Mouse (Mus musculus) liver, adult 2 months (tissue): ENCODE results near the gene Aplnr. TPM values are rescaled to one million over a fixed set of nuclear protein-coding genes. Genes with fewer than 3 reads are reported as not detected.

Experiments
- DNase-seq: peaks from one replicate; pipeline ENCODE4 v3.0.0-alpha.2; 2011; ENCODE audit warnings: low read depth, low spot score; ENCODE audit errors: extremely low read depth
- H3K27ac ChIP-seq: fragments of 200-500 bp; replicated peaks from 2 replicates; pipeline ENCODE4 v1.5.1; 2012; ENCODE audit warnings: low read depth, mild to moderate bottlenecking, control low read depth, inconsistent platforms, low read length; ENCODE audit not compliant: insufficient read depth
- H3K27me3 ChIP-seq: fragments of 200-500 bp; 2 replicates; pipeline ENCODE4 v1.6.1; 2012; ENCODE audit warnings: mild to moderate bottlenecking, moderate library complexity, low read length, inconsistent platforms; ENCODE audit not compliant: control insufficient read depth, insufficient read depth
- H3K36me3 ChIP-seq: fragments of 200-500 bp; 2 replicates; pipeline ENCODE4 v1.6.1; 2012; ENCODE audit warnings: low read length, inconsistent platforms; ENCODE audit not compliant: control insufficient read depth, insufficient read depth
- H3K4me1 ChIP-seq: fragments of 200-500 bp; 2 replicates; pipeline ENCODE4 v1.6.1; 2011; ENCODE audit warnings: low read length; ENCODE audit not compliant: control insufficient read depth, insufficient read depth
- H3K4me3 ChIP-seq: fragments of 200-500 bp; 2 replicates; pipeline ENCODE4 v1.5.1; 2011; ENCODE audit warnings: low read depth, mild to moderate bottlenecking, control low read depth, low read length, moderate library complexity; ENCODE audit not compliant: insufficient read depth
- H3K79me2 ChIP-seq: fragments of 200-500 bp; 2 replicates; pipeline ENCODE4 v1.6.1; 2012; ENCODE audit warnings: inconsistent platforms, mild to moderate bottlenecking, low read length, moderate library complexity; ENCODE audit not compliant: control insufficient read depth, insufficient read depth
- H3K9ac ChIP-seq: fragments of 200-500 bp; 2 replicates; pipeline ENCODE4 v1.6.1; 2012; ENCODE audit warnings: low read depth, mild to moderate bottlenecking, control low read depth, inconsistent platforms, low read length
- CTCF ChIP-seq: fragments of 200-500 bp; IDR thresholded peaks from 2 replicates; pipeline ENCODE4 v1.5.1; 2011; ENCODE audit warnings: low read depth, low read length, control low read depth
- POLR2A ChIP-seq: fragments of 200-500 bp; IDR thresholded peaks from 2 replicates; pipeline ENCODE4 v1.6.1; 2011; ENCODE audit warnings: low read length, control low read depth; ENCODE audit not compliant: insufficient read depth; ENCODE audit errors: extremely low read depth
- WGBS: fragments of 180-500 bp; shearing (Covaris S2); methylation state at CpG from one replicate; pipeline ENCODE4 v1.1.7; 2018; 5-methylcytosine and 5-hydroxymethylcytosine counted together
- polyA plus RNA-seq: library from polyadenylated mRNA; depleted of rRNA; stranded (reverse); fragments of >200 nt; gene quantifications from 2 replicates; pipeline ENCODE4 v1.2.3, GENCODE M21; 2012; rRNA removed
- total RNA-seq: library from RNA; depleted of rRNA; stranded (reverse); fragments of >200 nt; gene quantifications from 2 replicates; pipeline ENCODE4 v1.2.3, GENCODE M21; 2014; rRNA removed

The Aplnr gene
- total and polyA plus RNA-seq, 2 experiments = 0.06 to 0.09 TPM

DNA sequence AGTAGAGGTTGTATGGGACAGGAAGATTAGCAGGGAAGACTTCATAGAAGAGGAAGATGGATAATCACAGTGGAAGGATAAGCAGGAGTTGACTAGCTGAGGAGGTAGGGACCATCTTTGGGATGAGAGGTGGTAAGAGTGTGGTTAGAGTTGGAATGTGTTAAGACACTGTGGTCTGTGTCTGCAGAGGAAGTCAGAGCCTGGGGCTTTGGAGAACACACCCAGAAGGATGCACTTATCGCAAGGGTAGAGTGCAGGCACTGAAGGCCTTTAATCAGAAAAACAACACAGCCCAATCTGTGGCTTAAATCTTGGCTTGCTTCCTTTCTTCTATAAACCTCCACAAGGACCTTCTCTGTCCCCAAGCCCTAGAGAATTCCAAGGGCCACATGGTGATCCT is 32.3 kb downstream of the Aplnr start:
- no peaks in the 10 kb centered on the region for H3K79me2 ChIP-seq
- no peak overlapping the region for H3K27ac ChIP-seq
- H3K9ac ChIP-seq = no peak overlapping the region
- 89% methylated on average over 1 of the region's 1 CpGs for WGBS
- H3K36me3 ChIP-seq = no peaks in the 10 kb centered on the region
- no peaks in the 10 kb centered on the region for H3K4me1 ChIP-seq
- no peak overlapping the region for H3K4me3 ChIP-seq
- no peak for DNase-seq
- no peak for TF ChIP-seq POLR2A
- TF ChIP-seq CTCF = no peak
- no peaks in the 10 kb centered on the region for H3K27me3 ChIP-seq

DNA sequence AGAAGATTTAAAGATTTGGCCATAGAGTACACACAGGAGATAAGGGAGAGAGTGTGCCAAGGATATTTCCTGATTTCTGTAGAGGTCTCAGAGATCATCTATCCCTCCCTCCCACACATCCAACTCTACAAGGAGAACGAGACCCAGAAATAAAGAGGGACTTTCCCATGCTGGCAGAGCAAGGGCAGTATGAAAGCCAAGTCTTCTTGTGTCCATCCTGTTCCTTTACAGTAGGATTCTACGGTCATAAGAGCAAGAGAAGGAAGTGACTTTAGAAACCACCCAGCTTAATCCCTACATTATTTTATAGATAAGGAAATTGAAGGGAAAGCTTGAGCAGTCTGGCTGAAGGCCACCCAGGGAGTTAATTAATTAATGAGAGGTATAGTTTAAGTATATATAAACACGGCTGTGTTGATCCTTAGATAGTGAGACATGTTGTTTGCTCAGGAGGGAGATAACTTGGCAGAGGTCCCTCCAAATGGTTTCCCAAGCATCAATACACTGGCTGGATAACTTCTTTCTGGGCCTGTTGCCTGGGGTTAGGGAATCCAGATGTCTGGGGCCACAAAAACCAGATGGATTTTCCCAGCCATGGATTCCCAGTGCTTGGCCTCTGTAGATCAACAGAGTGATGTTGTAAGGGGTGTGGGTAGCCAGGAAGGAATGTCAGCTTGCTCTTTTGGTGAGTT is 36.2 kb downstream of the Aplnr start:
- Histone ChIP-seq H3K27ac (no peak overlapping the region), H3K27me3 (no peaks in the 10 kb centered on the region), H3K9ac (no peak overlapping the region), H3K4me1 (no peaks in the 10 kb centered on the region), H3K36me3 (no peaks in the 10 kb centered on the region), H3K79me2 (no peaks in the 10 kb centered on the region), H3K4me3 (no peak overlapping the region)
- peak; percentile 31 for DNase-seq
- no peak for TF ChIP-seq CTCF
- no peak for TF ChIP-seq POLR2A
- WGBS = 24% methylated on average over 3 of the region's 3 CpGs

DNA sequence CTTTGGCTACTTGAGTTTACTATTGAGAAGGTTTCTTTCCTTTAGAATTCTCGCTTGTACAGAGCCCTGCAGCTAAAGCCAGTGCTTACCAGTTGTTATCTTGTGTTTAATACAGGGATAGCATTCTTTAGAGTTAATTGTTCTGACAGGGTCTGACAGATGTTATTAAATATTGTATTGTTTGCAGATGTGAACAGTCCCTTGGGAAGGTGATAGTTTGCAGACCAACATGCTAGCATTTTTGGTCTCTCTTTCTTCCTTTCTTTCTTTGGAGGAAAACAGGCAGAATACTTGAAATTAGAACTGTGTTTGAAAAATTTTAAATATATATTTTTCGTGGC is 36.7 kb downstream of the Aplnr start:
- no peaks in the 10 kb centered on the region for H3K79me2 ChIP-seq
- no peak overlapping the region for H3K9ac ChIP-seq
- no peak overlapping the region for H3K27ac ChIP-seq
- H3K36me3 ChIP-seq = no peaks in the 10 kb centered on the region
- no peak for DNase-seq
- TF ChIP-seq CTCF (no peak), POLR2A (no peak)
- no peak overlapping the region for H3K4me3 ChIP-seq
- H3K27me3 ChIP-seq = no peaks in the 10 kb centered on the region
- no peaks in the 10 kb centered on the region for H3K4me1 ChIP-seq
- WGBS = 65% methylated on average over 2 of the region's 2 CpGs

DNA sequence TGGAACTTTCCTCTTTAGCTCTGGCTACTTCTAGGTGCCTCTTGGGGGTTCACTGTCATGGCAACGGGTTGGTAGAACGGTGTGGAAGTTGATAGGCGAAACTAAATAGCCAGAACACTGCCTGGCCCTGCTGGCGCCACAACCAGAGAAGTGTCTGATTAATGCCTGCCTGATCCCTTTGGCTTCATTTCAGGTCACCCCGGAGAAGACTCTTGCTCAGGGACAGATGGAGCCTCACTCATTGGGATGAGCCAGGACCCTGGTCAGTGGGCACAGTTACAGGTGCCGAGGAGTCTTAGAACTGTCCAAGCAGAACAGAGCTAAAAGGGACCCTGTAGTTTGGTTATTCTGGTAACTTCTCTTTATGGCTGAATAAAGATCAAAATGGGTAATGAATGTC is 37.5 kb downstream of the Aplnr start:
- DNase-seq = no peak
- Histone ChIP-seq H3K36me3 (no peaks in the 10 kb centered on the region), H3K4me3 (no peak overlapping the region), H3K4me1 (no peaks in the 10 kb centered on the region; the same call in 1 of the 2 replicates), H3K27me3 (no peaks in the 10 kb centered on the region), H3K9ac (no peak overlapping the region), H3K79me2 (no peaks in the 10 kb centered on the region), H3K27ac (no peak overlapping the region)
- TF ChIP-seq POLR2A (no peak), CTCF (no peak)
- WGBS = 89% methylated on average over 6 of the region's 6 CpGs

DNA sequence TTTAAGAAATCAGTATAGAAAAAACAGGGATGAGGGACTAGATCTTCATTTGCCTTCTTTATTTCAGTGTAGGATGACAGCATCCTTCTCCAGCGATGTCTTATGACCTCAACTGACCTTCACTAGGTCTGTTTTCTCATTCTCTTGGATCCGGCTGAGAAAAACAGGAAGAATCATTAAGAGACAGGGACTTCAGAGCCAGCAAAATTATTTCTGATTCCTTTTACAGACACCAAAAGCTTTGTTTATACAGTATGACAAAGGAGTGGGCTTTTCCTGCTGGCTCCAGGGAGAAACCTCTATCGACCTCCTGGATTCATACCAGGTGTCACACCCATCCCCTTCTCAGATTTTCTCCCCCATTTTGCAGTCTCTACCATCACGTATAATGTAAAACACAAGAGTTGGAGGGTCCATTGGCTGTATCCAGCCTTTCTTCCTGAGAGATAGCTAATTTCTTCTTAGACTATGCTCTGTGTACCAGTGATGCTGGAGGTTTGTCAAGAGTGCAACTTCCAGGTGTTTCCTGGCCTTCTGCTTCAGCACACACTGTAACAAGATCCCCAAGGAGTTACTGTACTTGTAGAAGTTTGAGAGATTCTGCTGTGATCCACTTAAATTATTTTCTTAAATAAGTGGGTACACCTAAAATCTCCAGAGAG is 42.2 kb downstream of the Aplnr start:
- Histone ChIP-seq H3K27ac (no peak overlapping the region), H3K4me3 (no peak overlapping the region), H3K79me2 (no peaks in the 10 kb centered on the region), H3K9ac (no peak overlapping the region), H3K27me3 (no peaks in the 10 kb centered on the region), H3K4me1 (no peaks in the 10 kb centered on the region; the same call in 1 of the 2 replicates), H3K36me3 (no peaks in the 10 kb centered on the region)
- TF ChIP-seq CTCF = no peak
- no peak for TF ChIP-seq POLR2A
- no peak for DNase-seq
- WGBS = 66% methylated on average over 4 of the region's 4 CpGs

DNA sequence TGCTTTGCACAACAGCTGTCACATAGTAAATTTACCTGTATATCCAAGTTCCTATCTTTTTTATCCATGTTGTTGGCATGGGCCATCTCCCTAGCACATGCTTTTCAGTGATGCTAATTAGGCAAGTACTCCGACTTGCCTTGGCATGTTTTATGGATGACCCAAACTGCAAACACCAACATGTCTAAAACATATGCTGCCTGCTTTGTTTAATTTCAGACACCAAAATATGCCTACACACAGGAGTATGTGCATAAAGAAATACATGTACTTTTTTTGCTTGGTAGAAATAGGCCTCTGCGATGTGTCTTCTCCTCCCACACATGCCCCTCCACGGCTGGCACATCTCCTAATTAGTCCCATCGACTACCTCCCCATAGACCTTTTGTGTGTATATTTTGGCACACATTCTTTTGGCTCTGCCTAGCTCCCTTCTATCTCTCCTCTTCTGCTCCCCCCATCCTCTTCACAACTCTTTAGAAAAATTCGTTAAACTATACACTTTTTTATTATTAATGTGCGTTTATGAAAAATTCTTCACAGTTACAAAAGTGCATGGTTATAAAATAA is 51.6 kb downstream of the Aplnr start:
- Histone ChIP-seq H3K36me3 (no peaks in the 10 kb centered on the region), H3K9ac (no peak overlapping the region), H3K79me2 (no peaks in the 10 kb centered on the region), H3K27me3 (no peaks in the 10 kb centered on the region), H3K4me3 (no peak overlapping the region), H3K4me1 (no peaks in the 10 kb centered on the region), H3K27ac (no peak overlapping the region)
- WGBS = 85% methylated on average over 6 of the region's 6 CpGs
- no peak for DNase-seq
- no peak for TF ChIP-seq POLR2A
- TF ChIP-seq CTCF = no peak

Other genes starting within 250 kb of the Aplnr start
- 0.13 TPM in 1 of 2 replicates, not detected in the other for gene Rtn4rl2, start 249.5 kb upstream of the Aplnr start, total RNA-seq
- 0.29 and 0.50 TPM in 2 replicates for gene Rtn4rl2, start 249.5 kb upstream of the Aplnr start, polyA plus RNA-seq
- gene Slc43a3, start 199.6 kb upstream of the Aplnr start, total RNA-seq = 25.7 and 26.6 TPM in 2 replicates
- 23.2 and 30.6 TPM in 2 replicates for gene Slc43a3, start 199.6 kb upstream of the Aplnr start, polyA plus RNA-seq
- not detected in 2 replicates for gene Prg2, start 155.8 kb upstream of the Aplnr start, total RNA-seq
- gene Prg2, start 155.8 kb upstream of the Aplnr start, polyA plus RNA-seq = 0.11 TPM in 1 of 2 replicates, not detected in the other
- not detected in 2 replicates for gene Prg3, start 148.0 kb upstream of the Aplnr start, total RNA-seq
- gene Prg3, start 148.0 kb upstream of the Aplnr start, polyA plus RNA-seq = not detected in 2 replicates
- gene Ssrp1, start 99.0 kb upstream of the Aplnr start, total RNA-seq = 39.1 and 40.7 TPM in 2 replicates
- gene Ssrp1, start 99.0 kb upstream of the Aplnr start, polyA plus RNA-seq = 45.2 and 48.9 TPM in 2 replicates
- gene P2rx3, start 98.8 kb upstream of the Aplnr start, total RNA-seq = 2.1 and 2.8 TPM in 2 replicates
- 1.2 and 2.1 TPM in 2 replicates for gene P2rx3, start 98.8 kb upstream of the Aplnr start, polyA plus RNA-seq
- 13.2 and 15.0 TPM in 2 replicates for gene Tnks1bp1, start 88.2 kb upstream of the Aplnr start, total RNA-seq
- 12.3 and 13.4 TPM in 2 replicates for gene Tnks1bp1, start 88.2 kb upstream of the Aplnr start, polyA plus RNA-seq
- gene Lrrc55, start 61.0 kb downstream of the Aplnr start, total RNA-seq = 0.07 TPM in 1 of 2 replicates, not detected in the other
- gene Lrrc55, start 61.0 kb downstream of the Aplnr start, polyA plus RNA-seq = not detected in 2 replicates
- gene Olfr987, start 203.1 kb downstream of the Aplnr start, total RNA-seq = not detected in 2 replicates
- gene Olfr987, start 203.1 kb downstream of the Aplnr start, polyA plus RNA-seq = not detected in 2 replicates
- gene Olfr988, start 227.0 kb downstream of the Aplnr start, total RNA-seq = not detected in 2 replicates
- not detected in 2 replicates for gene Olfr988, start 227.0 kb downstream of the Aplnr start, polyA plus RNA-seq